Mouse (Mus musculus) frontal cortex, postnatal 25 days (tissue): Measurements from ENCODE around the gene Slc13a3.

Experiments used
- DNase-seq, 2 experiments: peaks; one replicate each; pipeline ENCODE4 v3.0.0; 2022; ENCODE audit warnings: low spot score in 2 of 2

The Slc13a3 gene

DNA sequence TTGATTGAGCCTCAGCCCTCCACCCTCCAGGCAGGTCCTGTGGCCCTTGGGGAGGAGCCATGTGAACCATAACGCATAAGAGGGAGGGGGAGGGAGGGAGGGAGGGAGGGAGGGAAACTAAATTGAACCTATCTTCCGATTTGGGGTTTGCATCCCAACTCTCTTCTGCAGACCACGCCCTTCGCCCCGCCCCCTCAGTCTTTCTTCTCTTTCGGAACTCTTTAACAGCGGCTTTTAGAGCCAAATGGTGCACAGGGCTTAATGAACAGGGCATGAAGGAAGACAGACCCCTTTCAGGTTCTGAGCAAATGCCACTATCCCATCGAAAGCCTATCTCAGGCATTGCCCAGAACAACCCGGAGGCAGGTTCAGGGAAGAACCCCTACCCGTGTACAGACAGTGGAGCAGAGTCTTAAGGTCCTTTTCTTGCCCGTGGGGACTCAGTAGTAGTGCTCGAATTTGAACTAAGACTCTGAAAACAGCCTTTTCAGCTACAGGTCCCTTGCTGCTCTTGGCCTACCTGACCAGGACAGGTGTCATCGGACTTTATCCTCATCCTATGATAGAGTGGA lies 105.1 kb downstream of the Slc13a3 start:
- DNase-seq: no peak

DNA sequence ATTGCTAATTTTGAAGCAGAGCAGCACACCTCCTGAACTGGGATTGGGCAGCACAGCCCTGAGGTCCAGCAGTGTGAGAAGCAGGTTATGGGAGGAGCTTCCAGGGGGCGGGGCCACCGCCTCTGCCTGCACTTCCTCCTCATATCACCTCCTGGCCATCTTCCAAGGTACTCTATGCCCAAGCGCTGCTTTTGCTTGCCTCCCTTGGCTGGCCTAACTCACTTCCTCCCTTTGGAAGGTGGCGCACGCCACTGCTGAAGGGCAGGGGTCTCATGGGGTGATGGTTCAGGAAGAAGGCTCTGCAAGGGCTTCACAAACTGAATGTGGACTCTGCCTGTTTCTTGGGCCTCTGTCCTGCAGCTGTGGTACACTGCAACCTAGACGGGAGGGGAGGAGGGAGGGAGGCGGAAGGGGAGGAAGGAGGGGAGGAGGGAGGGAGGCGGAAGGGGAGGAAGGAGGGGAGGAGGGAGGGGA lies 105.9 kb downstream of the Slc13a3 start:
- DNase-seq: no peak

DNA sequence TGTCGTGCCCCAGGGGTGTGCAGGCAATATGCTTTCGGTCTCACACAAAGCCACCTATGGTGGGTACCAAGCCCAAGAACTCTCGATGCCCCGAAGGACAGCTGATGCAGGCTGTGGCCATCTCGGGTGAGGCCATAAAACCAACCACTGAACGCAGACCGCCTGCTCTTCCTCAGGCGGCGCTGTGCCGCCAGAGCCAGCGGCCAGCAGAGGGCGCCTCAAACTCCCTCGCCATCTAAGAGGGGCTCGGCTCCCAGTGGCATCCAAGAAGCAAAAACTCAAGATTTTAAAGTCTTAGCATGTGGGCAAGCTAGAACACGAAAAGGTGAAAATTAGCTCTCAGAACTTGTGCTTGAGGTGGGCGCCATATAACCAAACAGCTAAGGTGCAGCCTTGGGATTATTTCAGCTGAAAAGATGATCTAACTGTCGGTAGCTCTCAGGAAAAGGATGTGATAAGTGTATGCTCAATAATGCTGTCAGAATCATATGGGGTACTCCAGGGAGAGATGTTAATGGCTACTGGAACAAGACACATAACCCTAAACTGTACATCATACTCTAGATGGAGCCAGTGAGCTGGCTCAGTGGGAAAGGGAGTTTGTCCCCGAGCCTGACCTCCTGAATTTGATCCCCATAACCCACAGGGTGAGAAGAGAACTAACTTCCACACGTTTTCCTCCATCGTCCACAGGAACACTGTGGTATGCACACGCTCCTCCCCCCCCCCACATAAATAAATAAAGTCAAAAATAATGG lies 108.5 kb downstream of the Slc13a3 start:
- peak in 1 of 2 experiments; percentile 38 for DNase-seq

DNA sequence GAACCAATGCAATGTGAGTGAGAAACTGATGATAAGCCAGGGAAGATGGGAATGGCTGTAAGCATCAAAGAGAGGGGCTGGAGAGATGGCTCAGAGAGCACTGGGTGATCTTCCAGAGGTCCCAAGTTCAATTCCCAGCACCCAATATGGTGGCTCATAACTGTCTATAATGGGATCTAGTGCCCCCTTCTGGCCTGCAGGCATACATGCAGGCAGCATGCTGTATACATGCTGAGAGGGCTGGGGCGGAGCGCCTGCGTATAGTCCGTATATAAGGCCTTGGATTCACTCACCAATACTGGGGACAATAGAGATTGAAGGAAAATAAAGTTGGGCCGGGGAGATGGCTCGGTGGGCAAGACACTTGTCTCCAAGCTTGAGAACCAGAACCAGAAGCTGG lies 109.7 kb downstream of the Slc13a3 start:
- DNase-seq: no peak

DNA sequence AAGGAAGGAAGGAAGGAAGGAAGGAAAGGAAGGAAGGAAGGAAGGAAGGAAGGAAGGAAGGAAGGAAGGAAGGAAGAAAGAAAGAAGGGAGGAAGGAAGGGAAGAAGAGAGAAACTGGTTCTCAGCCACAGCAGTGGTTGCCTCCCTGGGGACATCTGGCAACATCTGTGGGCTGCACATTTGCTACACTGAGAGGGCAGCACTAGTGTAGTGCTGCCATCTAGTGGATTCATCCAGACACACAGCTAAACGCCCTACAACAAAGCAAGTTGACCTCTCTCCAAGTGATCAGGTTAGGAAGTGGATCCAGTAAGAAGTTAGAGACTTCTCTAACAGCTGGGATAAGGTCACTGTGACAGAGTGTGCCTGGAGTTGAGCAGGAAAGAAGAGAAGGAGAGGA lies 112.2 kb downstream of the Slc13a3 start:
- peak in 1 of 2 experiments; percentile 47 for DNase-seq
